Mouse (Mus musculus): ENCODE measurements at regions not wholly inside any gene's neighbourhood (a gene's known extent, or its start where the extent isn't known, plus 50 kb on each side); places are given as distances from the start of the nearest gene placed in this dataset.

DNA sequence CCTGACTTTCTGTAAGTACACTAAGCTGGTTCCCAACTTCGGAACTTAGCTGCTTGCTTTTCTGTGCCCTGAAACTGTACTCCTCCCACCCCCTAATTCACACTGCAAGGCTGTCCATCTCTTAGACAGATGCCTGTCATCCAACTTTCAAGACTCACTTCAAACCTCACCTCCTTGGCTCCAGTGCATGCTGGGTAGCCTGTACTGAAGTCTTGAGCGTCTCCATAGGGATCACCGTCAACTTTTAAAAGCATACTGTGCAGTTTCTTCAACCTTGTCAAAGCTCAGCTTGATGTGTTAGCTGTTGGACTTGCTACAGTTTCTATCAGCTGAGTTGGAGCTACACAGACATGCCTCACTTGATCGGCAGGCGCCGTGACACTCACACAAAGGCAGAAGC is 126.5 kb upstream of the Tut7 start:
- TF ChIP-seq PAX5 (IDR thresholded peaks at IDR 0.05; ENCODE audit: low read length) (no peak), JUND (conservative IDR thresholded peaks at IDR 0.05; ENCODE audit: low read depth, low read length) (no peak), MAX (IDR thresholded peaks at IDR 0.05; ENCODE audit: low read length) (no peak), CTCF (conservative IDR thresholded peaks at IDR 0.05 in 1 of 2, IDR thresholded peaks at IDR 0.05 in 1 of 2; ENCODE audit: low read depth in 2 of 2, low read length in 2 of 2) (no peak), IRF4 (IDR thresholded peaks at IDR 0.05; ENCODE audit: low read depth, low read length) (no peak), USF1 (IDR thresholded peaks at IDR 0.05; ENCODE audit: low read depth, low read length) (no peak), CHD2 (IDR thresholded peaks at IDR 0.05; ENCODE audit: low read length) (no peak), SMC3 (IDR thresholded peaks at IDR 0.05; ENCODE audit: low read depth, low read length) (no peak), ZNF384 (IDR thresholded peaks at IDR 0.05; ENCODE audit: low read depth, low read length) (no peak), ZKSCAN1 (IDR thresholded peaks at IDR 0.05; ENCODE audit: borderline replicate concordance, low read depth, low read length) (no peak), EP300 (IDR thresholded peaks at IDR 0.05; ENCODE audit: low read length) (no peak), POLR2A (IDR thresholded peaks at IDR 0.05; ENCODE audit: low read depth, low read length) (no peak)

Data from CH12.LX (cell line).